9 mouse cellular contexts compared by ENCODE assay signal in genomic region chr15:85598984-85599886, GRCm38 (mm10). TPM values are rescaled to one million over a fixed set of nuclear protein-coding genes. Genes with fewer than 3 reads are reported as not detected.
DNase-seq lines count a peak whose midpoint lies in the region; ATAC-seq and TF ChIP-seq lines count a peak whose summit lies in the region.
"Had no signal": no experiment of that assay in that cellular context is flagged by ENCODE, and none has a peak within 500 bp of the region (broad histone marks: within the 10 kb centered on the region; RNA-seq: fewer than 3 reads in every experiment).

No protein-coding gene starts in this region.

- H3K27me3 ChIP-seq in hindbrain, embryonic 12.5 days, result peaks cover 2% of the 10 kb centered on the region; the same call in 1 of the 2 replicates
- no peaks in the 10 kb centered on the region for H3K27me3 ChIP-seq in myocyte (ENCODE audit: control insufficient read depth, insufficient read depth, insufficient read length)
- no peaks in the 10 kb centered on the region for H3K27me3 ChIP-seq in splenic B cell, adult 2 months (ENCODE audit: control insufficient read depth, insufficient read depth, low read length, poor library complexity, severe bottlenecking)
- H3K27me3 ChIP-seq: limb, embryonic 13.5 days had no signal

- no peak overlapping the region for H3K4me3 ChIP-seq in hindbrain, embryonic 12.5 days
- H3K4me3 ChIP-seq in left cerebral cortex, adult 2 months, result peak overlapping the region; percentile 9; the same call in 1 of the 2 replicates
- peak overlapping the region; percentile 6 for H3K4me3 ChIP-seq in myocyte
- H3K4me3 ChIP-seq: limb, embryonic 13.5 days had no signal

- no peaks in the 10 kb centered on the region for H3K79me2 ChIP-seq in myocyte (ENCODE audit: control insufficient read depth, insufficient read depth)

- peak; percentile 44; the same call in 1 of the 2 replicates for ATAC-seq in hindbrain, embryonic 12.5 days (ENCODE audit: low FRiP score)

- H3K36me3 ChIP-seq in hindbrain, embryonic 12.5 days, result no peaks in the 10 kb centered on the region
- no peaks in the 10 kb centered on the region for H3K36me3 ChIP-seq in myocyte (ENCODE audit: control insufficient read depth, insufficient read depth)
- H3K36me3 ChIP-seq in splenic B cell, adult 2 months (ENCODE audit: control insufficient read depth, insufficient read depth, low read length, poor library complexity, severe bottlenecking), result no peaks in the 10 kb centered on the region
- H3K36me3 ChIP-seq: limb, embryonic 13.5 days had no signal

- H3K4me1 ChIP-seq in hindbrain, embryonic 12.5 days, result peaks cover 12% of the 10 kb centered on the region

- peak; percentile 98 for TF ChIP-seq CTCF in left cerebral cortex, adult 2 months (IDR thresholded peaks at IDR 0.05)

- TF ChIP-seq POLR2A in myocyte (IDR thresholded peaks at IDR 0.05; ENCODE audit: insufficient read length, low read depth), result peak; percentile 39

- H3K9me3 ChIP-seq in hindbrain, embryonic 12.5 days (replicated peaks), result no peaks in the 10 kb centered on the region

- H3ac ChIP-seq in myocyte (ENCODE audit: control insufficient read depth, insufficient read length), result no peak overlapping the region

- H3K9ac ChIP-seq in hindbrain, embryonic 12.5 days, result no peak overlapping the region
- H3K9ac ChIP-seq: limb, embryonic 13.5 days had no signal

- H3K27ac ChIP-seq in hindbrain, embryonic 12.5 days, result no peak overlapping the region
- H3K27ac ChIP-seq in left cerebral cortex, adult 2 months, result peak overlapping the region; percentile 66
- H3K27ac ChIP-seq: limb, embryonic 13.5 days had no signal

- intact Hi-C loops in left cerebral cortex, adult 2 months (cut with DNase I), result loop anchor here (1.0 to 5.0 kb wide), 2 partner anchors 110 to 268 kb away; no protein-coding TSS in a partner anchor

- WGBS in hindbrain, embryonic 12.5 days, result 49% methylated on average over 17 of the region's 17 CpGs

- H3K4me2 ChIP-seq in hindbrain, embryonic 12.5 days (replicated peaks), result no peak overlapping the region
- H3K4me2 ChIP-seq in myocyte (ENCODE audit: low read depth), result peak overlapping the region; percentile 86

- peak; percentile 59 to 79 for DNase-seq in layer of hippocampus, adult 18-20 months (ENCODE audit: low spot score in 2 of 2)
- no peak for DNase-seq in layer of hippocampus, adult 9-11 months
- peak; percentile 80 to 88 for DNase-seq in cerebellum, adult 18-20 months
- peak; percentile 62 for DNase-seq in forelimb bud, embryonic 11.5 days (ENCODE audit: low read depth, low spot score)
- DNase-seq in left cerebral cortex, adult 2 months (ENCODE audit: extremely low spot score in 1 of 2, low spot score in 2 of 2), result peak; percentile 62 to 81
- peak; percentile 61 for DNase-seq in splenic B cell, adult 2 months (ENCODE audit: low read depth, low spot score)

TF ChIP-seq in myocyte, 11 proteins besides CTCF, POLR2A, EP300 and RAD21:
- no peak for TF ChIP-seq MAX (IDR thresholded peaks at IDR 0.05; ENCODE audit: low read depth)
- no peak for TF ChIP-seq USF1 (IDR thresholded peaks at IDR 0.05; ENCODE audit: low read depth)
- no peak for TF ChIP-seq E2F4 (IDR thresholded peaks at IDR 0.05; ENCODE audit: insufficient read depth)
- peak in 1 of 3 experiments; percentile 33 for TF ChIP-seq MYOD1 (IDR thresholded peaks at IDR 0.05; ENCODE audit: control insufficient read depth in 1 of 3, insufficient read length in 2 of 3, low read depth in 2 of 3)
- no peak for TF ChIP-seq TCF12 (IDR thresholded peaks at IDR 0.05; ENCODE audit: insufficient read depth, poor library complexity, severe bottlenecking)
- TF ChIP-seq POLR2AphosphoS2 (IDR thresholded peaks at IDR 0.05; ENCODE audit: insufficient read length, low read depth), result peak; percentile 26
- no peak for TF ChIP-seq REST (IDR thresholded peaks at IDR 0.05; ENCODE audit: insufficient read depth, insufficient read length)

RNA-seq across cellular contexts. Expression of gene Wnt7b, which starts 17.0 kb away (rescaled TPM):
- total RNA-seq in layer of hippocampus, adult 18-20 months (2021), result 10 to 100 TPM; 43.3 to 53.8 TPM
- 78.3 and 79.5 TPM in 2 replicates for polyA plus RNA-seq in hindbrain, embryonic 12.5 days (2016; fragmentation: Nextera tagmentation; extraction: Ambion mirVana)
- 10 to 100 TPM; 33.8 to 35.5 TPM for total RNA-seq in left cerebral cortex, adult 2 months (2021)
- polyA plus RNA-seq in myocyte (2012; fragmentation: generic; extraction: Trizol), result 7.9 TPM
